Mouse (Mus musculus): ENCODE data around the gene Lrrc4. TPM values are rescaled to one million over a fixed set of nuclear protein-coding genes. Genes with fewer than 3 reads are reported as not detected.
A peak's percentile ranks its signal among the peaks of the same experiment; 100 is the strongest.

Gene Lrrc4
- total and polyA plus RNA-seq, 2 experiments from 2014 or later, result 5.8 to 61.2 TPM

DNA sequence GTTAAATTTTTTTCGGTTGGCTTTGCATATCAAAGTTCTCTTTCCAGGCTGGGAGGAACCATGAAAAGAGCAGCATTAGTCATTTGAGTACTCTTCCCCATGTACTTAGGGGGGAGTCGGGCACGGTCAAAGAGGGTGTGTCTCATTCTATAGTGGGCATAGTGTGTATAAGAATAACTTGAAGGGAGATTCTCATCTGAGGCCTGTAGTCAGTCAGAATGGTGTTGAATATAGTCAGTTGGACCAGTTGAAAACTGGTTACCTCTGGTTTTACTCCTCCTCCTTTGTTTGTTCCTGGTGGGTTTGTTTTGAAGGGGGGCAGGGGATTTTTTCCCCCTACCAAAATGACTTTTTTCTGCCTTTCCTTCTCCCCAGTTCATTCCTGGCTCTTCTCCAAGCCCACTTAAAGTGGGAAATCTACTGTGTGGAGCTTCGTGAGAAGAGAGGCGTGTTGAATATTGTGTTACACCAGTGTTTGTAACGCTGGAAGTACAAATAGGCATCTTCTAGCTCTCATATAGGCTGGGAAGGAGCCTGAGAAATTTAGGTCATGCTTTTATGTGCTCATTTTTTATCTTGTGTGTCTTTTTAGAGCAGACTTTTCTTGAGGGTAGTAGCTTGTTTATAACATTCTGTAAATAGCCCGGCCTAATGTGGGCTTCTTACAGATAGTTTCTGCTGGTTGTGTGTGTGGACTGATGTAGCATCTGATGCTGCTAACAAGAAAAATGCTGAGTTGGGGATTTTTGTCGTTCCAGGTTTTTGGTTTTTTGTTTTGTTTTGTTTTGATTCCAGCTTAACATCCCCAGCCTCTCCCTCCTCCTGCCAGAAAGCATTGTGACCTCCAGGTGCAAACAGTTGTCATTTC is 125.2 kb downstream of the Lrrc4 start:
- Histone ChIP-seq H3K27me3 (ENCODE audit: insufficient read depth, low read length) (no peaks in the 10 kb centered on the region), H3K4me3 (ENCODE audit: low read depth, low read length) (no peak overlapping the region), H3K4me2 (ENCODE audit: low read depth, low read length, poor library complexity, severe bottlenecking) (no peak overlapping the region), H3K27ac (ENCODE audit: low read depth, low read length) (no peak overlapping the region), H3K9me3 (ENCODE audit: low read length) (no peaks in the 10 kb centered on the region), H3K36me3 (ENCODE audit: insufficient read depth, low read length) (no peaks in the 10 kb centered on the region), H3K4me1 (ENCODE audit: insufficient read depth, low read length) (peaks cover 7% of the 10 kb centered on the region), H3K9ac (replicated peaks; ENCODE audit: low read length, poor library complexity, severe bottlenecking) (no peak overlapping the region)
- no peak for DNase-seq (ENCODE audit: low spot score)
- no peak for TF ChIP-seq CTCF (IDR thresholded peaks at IDR 0.05)
- WGBS, result 71% methylated on average over 8 of the region's 8 CpGs
- ATAC-seq (ENCODE audit: low FRiP score), result no peak

DNA sequence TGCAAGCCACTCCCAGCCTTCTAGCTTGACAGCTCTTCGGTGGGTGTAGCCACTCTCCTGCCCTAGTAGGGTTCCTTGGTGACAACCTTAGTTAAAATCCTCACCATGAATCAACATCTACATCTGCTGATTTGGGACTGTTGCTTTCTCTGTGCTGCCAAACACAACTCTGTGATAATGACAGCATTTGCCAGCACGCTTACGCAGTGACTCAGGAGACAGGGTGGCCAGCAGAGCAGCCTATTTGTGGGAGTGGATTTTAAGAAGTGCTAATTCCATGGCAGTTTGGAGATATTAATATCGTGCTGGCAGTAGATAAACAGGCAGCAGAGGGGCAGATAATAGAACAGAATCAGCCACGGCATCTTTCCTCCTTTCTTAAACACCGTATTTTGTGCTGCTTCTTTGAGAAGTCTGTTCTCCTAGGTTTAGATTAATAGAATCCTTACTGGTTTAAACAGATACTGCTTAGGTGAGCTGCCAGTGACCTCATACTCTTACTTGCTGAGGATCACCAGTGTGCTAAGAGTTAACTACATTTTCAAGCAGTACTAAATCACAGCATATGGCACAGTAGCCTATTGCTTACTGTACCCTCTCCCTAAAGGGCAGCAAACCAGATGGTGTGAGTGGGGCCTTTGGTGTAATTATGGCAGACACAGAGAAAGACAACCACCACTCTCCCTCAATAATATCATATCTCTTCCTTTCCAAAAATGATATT is 126.0 kb downstream of the Lrrc4 start:
- peak; percentile 38; the same call in 1 of the 2 replicates for ATAC-seq (ENCODE audit: low FRiP score)
- H3K4me3 ChIP-seq (ENCODE audit: low read depth, low read length), result no peak overlapping the region
- H3K36me3 ChIP-seq (ENCODE audit: insufficient read depth, low read length), result no peaks in the 10 kb centered on the region
- H3K4me2 ChIP-seq (ENCODE audit: low read depth, low read length, poor library complexity, severe bottlenecking), result no peak overlapping the region
- no peaks in the 10 kb centered on the region for H3K9me3 ChIP-seq (ENCODE audit: low read length)
- no peak for TF ChIP-seq CTCF (IDR thresholded peaks at IDR 0.05)
- no peak overlapping the region for H3K9ac ChIP-seq (replicated peaks; ENCODE audit: low read length, poor library complexity, severe bottlenecking)
- H3K4me1 ChIP-seq (ENCODE audit: insufficient read depth, low read length), result peaks cover 7% of the 10 kb centered on the region
- WGBS, result 50% methylated on average over 6 of the region's 6 CpGs
- no peaks in the 10 kb centered on the region for H3K27me3 ChIP-seq (ENCODE audit: insufficient read depth, low read length)
- peak; percentile 54 for DNase-seq (ENCODE audit: low spot score)
- H3K27ac ChIP-seq (ENCODE audit: low read depth, low read length), result no peak overlapping the region

DNA sequence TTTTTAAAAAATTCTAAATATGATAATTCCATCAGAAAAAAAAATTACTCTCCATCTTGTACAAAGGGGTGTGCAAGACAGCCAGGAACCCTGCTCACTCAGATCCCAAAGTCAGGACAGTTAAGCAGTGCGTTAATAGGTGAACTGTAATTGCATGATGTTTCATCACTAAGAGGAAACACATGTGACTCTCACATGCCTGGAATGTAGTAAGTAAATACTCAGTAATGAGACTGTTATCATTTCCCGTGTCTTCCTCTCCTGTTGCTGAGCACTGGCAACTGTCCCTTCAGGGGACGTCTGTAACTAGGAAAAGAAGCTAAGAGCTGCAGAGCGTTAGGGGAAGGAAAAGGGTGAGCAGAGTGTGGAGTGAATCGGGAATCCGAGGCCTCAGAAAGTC is 126.9 kb downstream of the Lrrc4 start:
- Histone ChIP-seq H3K27ac (ENCODE audit: low read depth, low read length) (no peak overlapping the region), H3K27me3 (ENCODE audit: insufficient read depth, low read length) (no peaks in the 10 kb centered on the region), H3K9me3 (ENCODE audit: low read length) (no peaks in the 10 kb centered on the region), H3K9ac (replicated peaks; ENCODE audit: low read length, poor library complexity, severe bottlenecking) (no peak overlapping the region), H3K36me3 (ENCODE audit: insufficient read depth, low read length) (no peaks in the 10 kb centered on the region), H3K4me3 (ENCODE audit: low read depth, low read length) (no peak overlapping the region), H3K4me1 (ENCODE audit: insufficient read depth, low read length) (peaks cover 7% of the 10 kb centered on the region), H3K4me2 (ENCODE audit: low read depth, low read length, poor library complexity, severe bottlenecking) (no peak overlapping the region)
- TF ChIP-seq CTCF (IDR thresholded peaks at IDR 0.05), result no peak
- 0 out of 2 replicates have a peak, but pooled peaks have one; percentile 10 for ATAC-seq (ENCODE audit: low FRiP score)
- no peak for DNase-seq (ENCODE audit: low spot score)
- 48% methylated on average over 6 of the region's 6 CpGs for WGBS

DNA sequence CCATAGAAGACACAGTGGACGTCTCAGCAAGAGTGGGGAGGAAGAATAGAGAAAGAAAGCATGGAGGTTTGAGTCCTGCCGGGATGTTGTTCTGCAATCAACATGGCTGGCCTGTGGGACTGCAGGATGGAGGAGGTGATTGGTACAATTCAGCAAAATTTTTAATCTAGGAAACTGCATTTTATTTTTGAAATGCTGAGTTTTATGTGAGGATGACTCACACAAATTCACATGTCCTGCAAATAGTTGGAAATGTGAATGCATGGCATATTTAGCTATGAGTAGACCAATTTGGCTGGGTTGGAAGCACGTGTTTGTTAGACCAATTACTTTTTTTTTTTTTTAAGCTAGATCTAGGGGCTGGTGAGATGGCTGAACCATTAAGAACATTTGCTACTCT is 134.3 kb downstream of the Lrrc4 start:
- H3K27me3 ChIP-seq (ENCODE audit: insufficient read depth, low read length), result no peaks in the 10 kb centered on the region
- H3K4me3 ChIP-seq (ENCODE audit: low read depth, low read length), result no peak overlapping the region
- DNase-seq (ENCODE audit: low spot score) (no peak), ATAC-seq (ENCODE audit: low FRiP score) (no peak)
- no peak overlapping the region for H3K27ac ChIP-seq (ENCODE audit: low read depth, low read length)
- H3K4me1 ChIP-seq (ENCODE audit: insufficient read depth, low read length), result no peaks in the 10 kb centered on the region
- no peaks in the 10 kb centered on the region for H3K9me3 ChIP-seq (ENCODE audit: low read length)
- no peak overlapping the region for H3K4me2 ChIP-seq (ENCODE audit: low read depth, low read length, poor library complexity, severe bottlenecking)
- no peaks in the 10 kb centered on the region for H3K36me3 ChIP-seq (ENCODE audit: insufficient read depth, low read length)
- 96% methylated on average over 3 of the region's 3 CpGs for WGBS
- no peak for TF ChIP-seq CTCF (IDR thresholded peaks at IDR 0.05)
- no peak overlapping the region for H3K9ac ChIP-seq (replicated peaks; ENCODE audit: low read length, poor library complexity, severe bottlenecking)

DNA sequence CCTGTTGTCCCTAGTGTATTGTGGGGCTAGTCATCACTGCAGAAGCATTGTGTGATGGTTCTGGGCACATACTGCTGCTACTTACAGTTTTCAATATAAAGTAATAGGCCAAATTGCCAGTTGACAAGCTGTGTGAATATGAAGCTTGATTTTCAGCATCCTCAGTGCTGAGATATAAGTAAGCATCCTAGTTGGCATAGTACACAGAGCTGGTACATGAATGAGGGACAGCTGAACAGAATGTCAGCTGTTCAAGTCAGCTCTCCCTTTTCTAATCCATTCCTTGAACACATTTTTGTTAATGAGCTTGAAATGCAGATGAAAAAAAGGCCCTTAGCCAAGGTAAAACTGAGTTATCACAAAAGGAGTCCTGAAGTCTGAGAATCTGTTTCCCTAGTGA is 138.9 kb downstream of the Lrrc4 start:
- Histone ChIP-seq H3K9ac (replicated peaks; ENCODE audit: low read length, poor library complexity, severe bottlenecking) (no peak overlapping the region), H3K9me3 (ENCODE audit: low read length) (no peaks in the 10 kb centered on the region), H3K27ac (ENCODE audit: low read depth, low read length) (no peak overlapping the region), H3K4me1 (ENCODE audit: insufficient read depth, low read length) (no peaks in the 10 kb centered on the region), H3K27me3 (ENCODE audit: insufficient read depth, low read length) (no peaks in the 10 kb centered on the region), H3K4me3 (ENCODE audit: low read depth, low read length) (no peak overlapping the region), H3K36me3 (ENCODE audit: insufficient read depth, low read length) (no peaks in the 10 kb centered on the region), H3K4me2 (ENCODE audit: low read depth, low read length, poor library complexity, severe bottlenecking) (no peak overlapping the region)
- ATAC-seq (ENCODE audit: low FRiP score) (no peak), DNase-seq (ENCODE audit: low spot score) (no peak)
- no peak for TF ChIP-seq CTCF (IDR thresholded peaks at IDR 0.05)

DNA sequence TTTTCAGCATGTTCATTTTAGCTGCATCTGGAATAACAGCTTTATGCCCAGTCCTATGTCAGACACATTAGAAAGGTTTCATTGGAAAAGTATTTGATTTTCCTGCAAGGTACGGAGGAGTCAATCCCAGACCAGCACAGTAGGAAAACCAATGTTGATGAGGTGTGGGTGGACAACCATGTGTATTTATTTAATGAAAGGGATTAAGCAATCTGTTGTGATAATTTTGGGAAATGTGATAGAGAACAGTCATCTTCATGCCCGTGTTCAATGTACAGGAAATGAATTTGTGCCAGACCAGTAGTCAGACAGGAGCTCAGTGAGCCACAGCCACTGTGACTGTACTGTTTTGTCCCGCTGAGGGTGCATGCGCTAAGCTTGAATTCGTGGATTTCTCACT is 143.8 kb downstream of the Lrrc4 start:
- H3K4me2 ChIP-seq (ENCODE audit: low read depth, low read length, poor library complexity, severe bottlenecking), result no peak overlapping the region
- no peaks in the 10 kb centered on the region for H3K27me3 ChIP-seq (ENCODE audit: insufficient read depth, low read length)
- no peak overlapping the region for H3K4me3 ChIP-seq (ENCODE audit: low read depth, low read length)
- H3K9me3 ChIP-seq (ENCODE audit: low read length), result no peaks in the 10 kb centered on the region
- DNase-seq (ENCODE audit: low spot score), result no peak
- WGBS, result 88% methylated on average over 5 of the region's 5 CpGs
- no peak for ATAC-seq (ENCODE audit: low FRiP score)
- no peaks in the 10 kb centered on the region for H3K36me3 ChIP-seq (ENCODE audit: insufficient read depth, low read length)
- H3K4me1 ChIP-seq (ENCODE audit: insufficient read depth, low read length), result no peaks in the 10 kb centered on the region
- no peak overlapping the region for H3K27ac ChIP-seq (ENCODE audit: low read depth, low read length)
- no peak overlapping the region for H3K9ac ChIP-seq (replicated peaks; ENCODE audit: low read length, poor library complexity, severe bottlenecking)
- no peak for TF ChIP-seq CTCF (IDR thresholded peaks at IDR 0.05)

All from midbrain, postnatal 0 days (tissue).